Mouse (Mus musculus) midbrain, embryonic 12.5 days (tissue): ENCODE measurements around the gene Kalrn. TPM values are rescaled to one million over a fixed set of nuclear protein-coding genes. Genes with fewer than 3 reads are reported as not detected.

ENCODE experiments used
- ATAC-seq: fragments of 200-750 bp; cut with Nextera tagmentation; 2 replicates; pipeline ENCODE4 v1.8.0; 2017; ENCODE audit warnings: low read depth, moderate TSS enrichment, moderate library complexity; ENCODE audit not compliant: low FRiP score
- H3K27ac ChIP-seq: fragments of 300-500 bp; sonication (generic); replicated peaks from 2 replicates; pipeline ENCODE4 v1.5.1; 2016; ENCODE audit warnings: mild to moderate bottlenecking
- H3K27me3 ChIP-seq: fragments of 300-500 bp; sonication (generic); 2 replicates; pipeline ENCODE4 v1.6.1; 2016; ENCODE audit warnings: mild to moderate bottlenecking
- H3K36me3 ChIP-seq: fragments of 300-500 bp; sonication (generic); 2 replicates; pipeline ENCODE4 v1.6.1; 2016
- H3K4me1 ChIP-seq: fragments of 300-500 bp; sonication (generic); 2 replicates; pipeline ENCODE4 v1.6.1; 2016
- H3K4me2 ChIP-seq: fragments of 300-500 bp; sonication (generic); replicated peaks from 2 replicates; pipeline ENCODE4 v1.6.1; 2016; ENCODE audit warnings: mild to moderate bottlenecking, moderate library complexity
- H3K4me3 ChIP-seq: fragments of 300-500 bp; sonication (generic); 2 replicates; pipeline ENCODE4 v1.5.1; 2016; ENCODE audit warnings: mild to moderate bottlenecking
- H3K9ac ChIP-seq: fragments of 300-500 bp; sonication (generic); replicated peaks from 2 replicates; pipeline ENCODE4 v1.6.1; 2016; ENCODE audit warnings: mild to moderate bottlenecking, moderate library complexity
- H3K9me3 ChIP-seq: fragments of 300-500 bp; sonication (generic); 2 replicates; pipeline ENCODE4 v1.6.1; 2016; ENCODE audit warnings: mild to moderate bottlenecking
- WGBS: fragments of 180-500 bp; shearing (Covaris S2); methylation state at CpG from one replicate; pipeline ENCODE4 v1.1.7; 2016; 5-methylcytosine and 5-hydroxymethylcytosine counted together
- polyA plus RNA-seq: library from polyadenylated mRNA; unstranded; fragments of >200 nt; fragmentation: Nextera tagmentation; extraction: Ambion mirVana; gene quantifications from 2 replicates; pipeline ENCODE4 v1.2.1, GENCODE M21; 2016

Gene Kalrn
- polyA plus RNA-seq, 1 experiment from 2014 or later, result 28.9 TPM

- ATAC-seq, result peak; percentile 74
- H3K4me3 ChIP-seq, result peak overlapping the region; percentile 95
- H3K27me3 ChIP-seq, result no peaks in the 10 kb centered on the region
- peak overlapping the region; percentile 97 for H3K27ac ChIP-seq
- no peaks in the 10 kb centered on the region for H3K36me3 ChIP-seq
- H3K4me2 ChIP-seq, result peak overlapping the region; percentile 69
- WGBS, result under 1% methylated on average over 42 of the region's 42 CpGs
- peak overlapping the region; percentile 98 for H3K9ac ChIP-seq
- peaks cover 33% of the 10 kb centered on the region for H3K4me1 ChIP-seq
- H3K9me3 ChIP-seq, result 0 out of 2 replicates have a peak, but pooled peaks cover 2% of the 10 kb centered on the region
These were observed 642 bp upstream of the Kalrn start for GRCm38 (mm10) chr16:34573856-34574491.

GRCm38 (mm10) chr16:34572406-34573150, 754 bp downstream of the Kalrn start:
- Histone ChIP-seq H3K4me1 (peaks cover 35% of the 10 kb centered on the region), H3K4me3 (peak overlapping the region; percentile 95), H3K27ac (peak overlapping the region; percentile 97), H3K36me3 (no peaks in the 10 kb centered on the region; the same call in 1 of the 2 replicates), H3K27me3 (no peaks in the 10 kb centered on the region), H3K9me3 (0 out of 2 replicates have a peak, but pooled peaks cover 2% of the 10 kb centered on the region), H3K9ac (peak overlapping the region; percentile 98), H3K4me2 (peak overlapping the region; percentile 69)
- WGBS, result under 1% methylated on average over 57 of the region's 61 CpGs
- no peak; the same call in 1 of the 2 replicates for ATAC-seq

- 0 out of 2 replicates have a peak, but pooled peaks have one; percentile 2 for ATAC-seq
- Histone ChIP-seq H3K4me3 (peak overlapping the region; percentile 95), H3K9ac (peak overlapping the region; percentile 98), H3K4me1 (peaks cover 35% of the 10 kb centered on the region), H3K27ac (peak overlapping the region; percentile 97), H3K9me3 (0 out of 2 replicates have a peak, but pooled peaks cover 2% of the 10 kb centered on the region), H3K27me3 (no peaks in the 10 kb centered on the region), H3K36me3 (no peaks in the 10 kb centered on the region; the same call in 1 of the 2 replicates), H3K4me2 (peak overlapping the region; percentile 69)
- WGBS, result under 1% methylated on average over 10 of the region's 10 CpGs
These were observed 1.4 kb downstream of the Kalrn start for GRCm38 (mm10) chr16:34571931-34572405.

GRCm38 (mm10) chr16:34569897-34570296, 3.4 kb downstream of the Kalrn start:
- Histone ChIP-seq H3K27me3 (no peaks in the 10 kb centered on the region), H3K4me1 (peaks cover 47% of the 10 kb centered on the region), H3K4me2 (no peak overlapping the region), H3K27ac (no peak overlapping the region), H3K9me3 (no peaks in the 10 kb centered on the region), H3K9ac (no peak overlapping the region), H3K4me3 (no peak overlapping the region), H3K36me3 (no peaks in the 10 kb centered on the region; the same call in 1 of the 2 replicates)
- no peak for ATAC-seq
- 63% methylated on average over 2 of the region's 2 CpGs for WGBS

GRCm38 (mm10) chr16:34568831-34569230, 4.5 kb downstream of the Kalrn start:
- Histone ChIP-seq H3K4me3 (no peak overlapping the region), H3K4me2 (no peak overlapping the region), H3K4me1 (peaks cover 48% of the 10 kb centered on the region), H3K9me3 (no peaks in the 10 kb centered on the region), H3K27me3 (no peaks in the 10 kb centered on the region), H3K36me3 (no peaks in the 10 kb centered on the region; the same call in 1 of the 2 replicates), H3K27ac (no peak overlapping the region), H3K9ac (no peak overlapping the region)
- ATAC-seq, result no peak
- WGBS, result 87% methylated on average over 6 of the region's 6 CpGs

GRCm38 (mm10) chr16:34563593-34564280, 9.6 kb downstream of the Kalrn start:
- no peak overlapping the region for H3K27ac ChIP-seq
- H3K27me3 ChIP-seq, result no peaks in the 10 kb centered on the region
- ATAC-seq, result no peak
- no peaks in the 10 kb centered on the region for H3K9me3 ChIP-seq
- H3K4me2 ChIP-seq, result no peak overlapping the region
- 82% methylated on average over 11 of the region's 11 CpGs for WGBS
- peaks cover 57% of the 10 kb centered on the region for H3K4me1 ChIP-seq
- H3K36me3 ChIP-seq, result no peaks in the 10 kb centered on the region; the same call in 1 of the 2 replicates
- no peak overlapping the region for H3K9ac ChIP-seq
- H3K4me3 ChIP-seq, result no peak overlapping the region

GRCm38 (mm10) chr16:34561734-34562135, 11.6 kb downstream of the Kalrn start:
- H3K36me3 ChIP-seq, result no peaks in the 10 kb centered on the region
- peak overlapping the region; percentile 19 for H3K4me2 ChIP-seq
- H3K9ac ChIP-seq, result no peak overlapping the region
- peak overlapping the region; percentile 76 for H3K27ac ChIP-seq
- peaks cover 64% of the 10 kb centered on the region for H3K4me1 ChIP-seq
- peak; percentile 89 for ATAC-seq
- no peak overlapping the region for H3K4me3 ChIP-seq
- H3K9me3 ChIP-seq, result no peaks in the 10 kb centered on the region
- H3K27me3 ChIP-seq, result no peaks in the 10 kb centered on the region
- WGBS, result 6% methylated on average over 5 of the region's 5 CpGs

- Histone ChIP-seq H3K4me1 (peaks cover 63% of the 10 kb centered on the region), H3K9me3 (no peaks in the 10 kb centered on the region), H3K36me3 (no peaks in the 10 kb centered on the region), H3K4me3 (no peak overlapping the region), H3K27me3 (no peaks in the 10 kb centered on the region), H3K4me2 (no peak overlapping the region), H3K9ac (no peak overlapping the region), H3K27ac (peak overlapping the region; percentile 52; the same call in 1 of the 2 replicates)
- WGBS, result 57% methylated on average over 5 of the region's 5 CpGs
- no peak for ATAC-seq
These were observed 12.5 kb downstream of the Kalrn start for GRCm38 (mm10) chr16:34560814-34561213.

GRCm38 (mm10) chr16:34560411-34560810, 12.9 kb downstream of the Kalrn start:
- no peaks in the 10 kb centered on the region for H3K36me3 ChIP-seq
- H3K4me2 ChIP-seq, result no peak overlapping the region
- H3K9me3 ChIP-seq, result no peaks in the 10 kb centered on the region
- no peak overlapping the region for H3K9ac ChIP-seq
- peaks cover 63% of the 10 kb centered on the region for H3K4me1 ChIP-seq
- H3K4me3 ChIP-seq, result no peak overlapping the region
- WGBS, result 81% methylated on average over 2 of the region's 2 CpGs
- no peaks in the 10 kb centered on the region for H3K27me3 ChIP-seq
- H3K27ac ChIP-seq, result no peak overlapping the region
- no peak for ATAC-seq

- Histone ChIP-seq H3K9me3 (no peaks in the 10 kb centered on the region), H3K9ac (no peak overlapping the region), H3K36me3 (no peaks in the 10 kb centered on the region), H3K27me3 (no peaks in the 10 kb centered on the region), H3K4me2 (no peak overlapping the region), H3K4me1 (peaks cover 59% of the 10 kb centered on the region), H3K4me3 (no peak overlapping the region), H3K27ac (no peak overlapping the region)
- no peak for ATAC-seq
- 52% methylated on average over 6 of the region's 6 CpGs for WGBS
These were observed 15.4 kb downstream of the Kalrn start for GRCm38 (mm10) chr16:34557891-34558290.

GRCm38 (mm10) chr16:34552731-34553130, 20.6 kb downstream of the Kalrn start:
- Histone ChIP-seq H3K4me2 (no peak overlapping the region), H3K4me1 (peaks cover 50% of the 10 kb centered on the region), H3K36me3 (no peaks in the 10 kb centered on the region), H3K27me3 (no peaks in the 10 kb centered on the region), H3K9ac (no peak overlapping the region), H3K9me3 (no peaks in the 10 kb centered on the region), H3K4me3 (no peak overlapping the region), H3K27ac (no peak overlapping the region)
- WGBS, result 62% methylated on average over 1 of the region's 1 CpGs
- no peak for ATAC-seq
